Mouse (Mus musculus) forebrain, embryonic 11.5 days (tissue): ENCODE data around the gene Slc31a1. TPM values are rescaled to one million over a fixed set of nuclear protein-coding genes. Genes with fewer than 3 reads are reported as not detected.

Source experiments
- ATAC-seq: fragments of 200-750 bp; cut with Nextera tagmentation; replicated peaks from 2 replicates; pipeline ENCODE4 v1.8.0; 2017; ENCODE audit warnings: moderate TSS enrichment; ENCODE audit not compliant: low FRiP score
- DNase-seq: peaks from one replicate; pipeline ENCODE4 v3.0.0-alpha.2; 2017; ENCODE audit warnings: low spot score
- H3K27ac ChIP-seq: fragments of 300-500 bp; sonication (generic); 2 replicates; pipeline ENCODE4 v1.5.1; 2014; ENCODE audit warnings: low read depth, low read length
- H3K27me3 ChIP-seq: fragments of 300-500 bp; sonication (generic); 2 replicates; pipeline ENCODE4 v1.6.1; 2014; ENCODE audit warnings: mild to moderate bottlenecking, low read length, mixed read lengths; ENCODE audit not compliant: control insufficient read depth, insufficient read depth
- H3K36me3 ChIP-seq: fragments of 300-500 bp; sonication (generic); 2 replicates; pipeline ENCODE4 v1.6.1; 2014; ENCODE audit warnings: mild to moderate bottlenecking, low read length, moderate library complexity, mixed read lengths; ENCODE audit not compliant: control insufficient read depth, insufficient read depth
- H3K4me1 ChIP-seq: fragments of 300-500 bp; sonication (generic); replicated peaks from 2 replicates; pipeline ENCODE4 v1.6.1; 2014; ENCODE audit warnings: low read length, mixed read lengths; ENCODE audit not compliant: control insufficient read depth, insufficient read depth
- H3K4me2 ChIP-seq: fragments of 300-500 bp; sonication (generic); 2 replicates; pipeline ENCODE4 v1.6.1; 2014; ENCODE audit warnings: low read depth, mild to moderate bottlenecking, low read length, moderate library complexity, mixed read lengths; ENCODE audit not compliant: severe bottlenecking
- H3K4me3 ChIP-seq: fragments of 300-500 bp; sonication (generic); 2 replicates; pipeline ENCODE4 v1.5.1; 2014; ENCODE audit warnings: low read depth, low read length
- H3K9ac ChIP-seq: fragments of 300-500 bp; sonication (generic); 2 replicates; pipeline ENCODE4 v1.6.1; 2014; ENCODE audit warnings: low read length
- H3K9me3 ChIP-seq: fragments of 300-500 bp; sonication (generic); 2 replicates; pipeline ENCODE4 v1.6.1; 2016; ENCODE audit warnings: low read length, mixed read lengths; ENCODE audit not compliant: control insufficient read depth
- WGBS: fragments of 180-500 bp; shearing (Covaris S2); extraction: QIAGEN DNeasy Blood & Tissue Kit; methylation state at CpG from one replicate; pipeline ENCODE4 v1.1.7; 2014; 5-methylcytosine and 5-hydroxymethylcytosine counted together
- polyA plus RNA-seq: library from polyadenylated mRNA; unstranded; fragments of >200 nt; fragmentation: Nextera tagmentation; extraction: Ambion mirVana; gene quantifications from 2 replicates; pipeline ENCODE4 v1.2.1, GENCODE M21; 2014

Gene Slc31a1
- polyA plus RNA-seq, 1 experiment from 2014 or later: 49.9 TPM

DNA sequence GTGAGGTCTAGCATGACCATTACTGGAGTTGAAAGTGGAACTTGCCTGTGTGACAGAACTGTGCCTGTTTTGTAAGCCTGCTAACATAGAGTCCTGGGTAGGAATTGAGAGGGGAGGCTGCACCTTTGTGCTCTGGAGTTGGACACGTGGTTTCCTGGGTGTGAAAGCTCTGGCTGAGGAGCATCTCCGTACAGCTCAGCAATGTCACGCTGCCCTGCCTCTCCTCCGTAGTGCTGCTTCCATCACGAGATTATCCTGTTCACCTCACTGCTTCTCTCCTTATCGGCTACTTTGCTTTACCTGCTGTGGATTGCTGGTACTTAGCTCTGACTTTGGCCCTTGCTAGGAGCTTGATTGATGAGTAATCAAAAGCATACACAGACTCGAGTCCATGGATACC, 23.2 kb downstream of the Slc31a1 start:
- Histone ChIP-seq H3K4me3 (no peak overlapping the region), H3K27ac (no peak overlapping the region), H3K36me3 (no peaks in the 10 kb centered on the region; the same call in 1 of the 2 replicates), H3K27me3 (no peaks in the 10 kb centered on the region), H3K9me3 (no peaks in the 10 kb centered on the region), H3K4me1 (no peaks in the 10 kb centered on the region; the same call in 1 of the 2 replicates), H3K4me2 (no peak overlapping the region), H3K9ac (no peak overlapping the region)
- DNase-seq (no peak), ATAC-seq (no peak)
- 88% methylated on average over 7 of the region's 7 CpGs for WGBS

DNA sequence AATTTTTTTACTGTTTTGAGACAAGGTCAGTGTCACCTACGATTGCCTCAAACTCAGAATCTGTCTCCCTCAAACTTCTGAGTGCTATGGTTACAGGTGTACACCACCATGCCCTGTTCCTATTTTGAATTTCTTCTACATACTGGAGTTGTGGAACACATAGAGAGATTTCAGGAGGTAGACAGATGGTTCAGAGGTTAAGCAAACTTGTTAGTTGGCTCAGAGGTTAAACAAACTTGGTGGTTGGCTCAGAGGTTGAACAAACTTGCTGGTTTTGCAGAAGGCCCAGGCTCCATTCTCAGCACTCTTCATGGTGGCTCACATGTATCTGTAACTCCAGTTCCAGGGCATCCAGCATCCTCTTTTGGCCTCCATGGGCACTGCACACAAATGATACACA, 23.6 kb downstream of the Slc31a1 start:
- H3K4me1 ChIP-seq: no peaks in the 10 kb centered on the region
- no peak overlapping the region for H3K9ac ChIP-seq
- H3K4me2 ChIP-seq: no peak overlapping the region
- ATAC-seq (no peak), DNase-seq (no peak)
- H3K36me3 ChIP-seq: no peaks in the 10 kb centered on the region; the same call in 1 of the 2 replicates
- no peak overlapping the region for H3K27ac ChIP-seq
- H3K4me3 ChIP-seq: no peak overlapping the region
- no peaks in the 10 kb centered on the region for H3K27me3 ChIP-seq
- WGBS: 89% methylated on average over 1 of the region's 1 CpGs
- no peaks in the 10 kb centered on the region for H3K9me3 ChIP-seq

DNA sequence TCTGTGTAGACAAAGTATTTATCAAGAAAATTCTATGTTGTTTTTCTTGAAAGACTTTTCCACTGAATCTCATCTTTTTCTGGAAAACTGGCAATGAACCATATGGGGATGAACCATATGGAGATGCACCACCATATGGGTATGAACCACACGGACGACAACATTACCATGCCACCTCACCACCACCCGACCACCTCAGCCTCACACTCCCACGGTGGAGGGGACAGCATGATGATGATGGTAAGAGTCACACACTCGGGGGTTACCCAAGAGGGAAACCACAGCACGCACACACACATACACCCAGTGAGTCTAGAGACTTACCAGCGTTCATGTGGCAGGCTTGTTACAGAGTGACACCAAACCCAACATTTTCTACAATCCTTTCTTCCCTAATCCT, 24.9 kb downstream of the Slc31a1 start:
- Histone ChIP-seq H3K9me3 (no peaks in the 10 kb centered on the region), H3K27me3 (no peaks in the 10 kb centered on the region), H3K9ac (no peak overlapping the region), H3K27ac (no peak overlapping the region), H3K36me3 (no peaks in the 10 kb centered on the region; the same call in 1 of the 2 replicates), H3K4me2 (no peak overlapping the region), H3K4me3 (no peak overlapping the region), H3K4me1 (no peaks in the 10 kb centered on the region)
- ATAC-seq (no peak), DNase-seq (no peak)
- WGBS: 92% methylated on average over 7 of the region's 7 CpGs

DNA sequence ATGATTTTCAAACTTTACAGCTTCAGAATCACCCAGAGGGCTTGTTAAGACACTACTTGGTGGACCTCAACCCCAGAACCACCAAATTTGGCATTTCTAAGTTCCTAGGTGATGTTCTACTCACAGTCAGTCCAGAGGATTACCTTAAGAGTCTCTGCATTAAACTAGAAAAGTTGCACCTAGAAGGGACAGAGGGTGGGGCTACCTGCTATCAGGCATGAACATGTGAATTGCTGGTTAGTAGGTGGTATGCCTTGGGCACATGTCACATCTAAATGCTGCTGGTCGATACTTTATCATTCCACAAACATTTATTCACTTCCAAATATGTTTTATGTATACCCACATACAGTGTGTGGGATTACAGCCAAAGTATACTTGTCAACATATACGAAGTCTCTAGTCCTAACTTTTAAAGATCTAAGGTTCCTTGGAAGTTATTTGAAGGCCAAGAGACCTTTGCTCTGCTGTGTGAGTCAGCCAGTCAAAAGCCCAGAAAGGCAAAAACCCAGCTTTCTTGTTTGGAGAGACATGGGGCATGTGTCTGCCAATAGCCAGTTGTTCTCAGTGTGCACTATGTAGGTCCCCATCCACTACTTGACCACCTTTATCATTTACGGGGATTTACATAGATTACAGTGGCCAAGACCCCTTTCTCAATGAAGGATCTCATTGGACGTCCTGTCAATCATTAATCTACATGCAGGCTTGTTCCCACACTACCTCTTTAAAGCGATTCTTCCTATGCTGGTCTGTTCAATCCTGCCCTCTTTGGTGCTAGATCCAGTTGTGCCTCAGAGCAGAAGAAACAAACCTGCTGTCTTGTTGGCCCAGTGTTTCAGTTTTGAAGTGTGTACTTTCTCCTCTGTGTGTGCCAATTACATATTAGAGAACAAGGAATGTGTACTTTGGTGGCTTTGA, 29.3 kb downstream of the Slc31a1 start:
- Histone ChIP-seq H3K4me1 (no peaks in the 10 kb centered on the region), H3K9me3 (no peaks in the 10 kb centered on the region), H3K27ac (no peak overlapping the region), H3K27me3 (no peaks in the 10 kb centered on the region), H3K36me3 (no peaks in the 10 kb centered on the region; the same call in 1 of the 2 replicates), H3K4me3 (no peak overlapping the region), H3K4me2 (no peak overlapping the region), H3K9ac (no peak overlapping the region)
- ATAC-seq: no peak
- 94% methylated on average over 5 of the region's 5 CpGs for WGBS
- DNase-seq: no peak

- no peaks in the 10 kb centered on the region for H3K4me1 ChIP-seq
- no peaks in the 10 kb centered on the region for H3K27me3 ChIP-seq
- WGBS: 89% methylated on average over 7 of the region's 7 CpGs
Measured at GRCm38 (mm10) chr4:62391892-62392291, 31.4 kb downstream of the Slc31a1 start.

DNA sequence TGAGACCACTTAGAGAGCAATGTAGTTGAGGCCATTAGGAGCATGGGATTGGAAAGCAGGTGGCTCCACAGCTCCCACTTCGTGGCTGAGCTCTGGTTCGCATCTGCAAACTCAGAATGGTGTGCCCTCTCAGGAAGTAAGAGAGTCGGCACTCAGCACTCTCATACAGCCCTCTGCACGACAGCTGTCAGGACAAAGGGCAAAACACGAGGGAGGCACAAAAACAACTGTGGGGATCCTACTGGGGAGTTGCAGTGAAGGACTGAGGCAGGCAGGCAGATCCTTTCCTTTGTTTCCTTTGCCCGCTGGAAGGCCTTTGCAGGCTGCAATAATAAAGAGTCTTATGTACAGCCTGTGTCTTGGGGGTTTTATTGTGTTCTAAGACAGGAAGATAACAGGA, 32.9 kb downstream of the Slc31a1 start:
- H3K9me3 ChIP-seq: no peaks in the 10 kb centered on the region
- H3K36me3 ChIP-seq: peaks cover 2% of the 10 kb centered on the region; the same call in 1 of the 2 replicates
- H3K4me3 ChIP-seq: no peak overlapping the region
- no peak overlapping the region for H3K9ac ChIP-seq
- no peak overlapping the region for H3K4me2 ChIP-seq
- H3K27me3 ChIP-seq: no peaks in the 10 kb centered on the region
- WGBS: 44% methylated on average over 6 of the region's 6 CpGs
- peak; percentile 56; the same call in 1 of the 2 replicates for ATAC-seq
- peak overlapping the region; percentile 46; the same call in 1 of the 2 replicates for H3K27ac ChIP-seq
- no peaks in the 10 kb centered on the region for H3K4me1 ChIP-seq
- DNase-seq: peak; percentile 51

More at GRCm38 (mm10) chr4:62391892-62392291, 31.4 kb downstream of the Slc31a1 start:
- Histone ChIP-seq H3K4me3 (no peak overlapping the region), H3K9ac (no peak overlapping the region), H3K9me3 (no peaks in the 10 kb centered on the region), H3K4me2 (no peak overlapping the region), H3K27ac (no peak overlapping the region), H3K36me3 (no peaks in the 10 kb centered on the region; the same call in 1 of the 2 replicates)
- DNase-seq: no peak
- ATAC-seq: no peak

- H3K4me1 ChIP-seq: no peaks in the 10 kb centered on the region
- no peaks in the 10 kb centered on the region for H3K27me3 ChIP-seq
- H3K4me3 ChIP-seq: no peak overlapping the region
- no peak for ATAC-seq
- peaks cover 12% of the 10 kb centered on the region; the same call in 1 of the 2 replicates for H3K36me3 ChIP-seq
- H3K4me2 ChIP-seq: no peak overlapping the region
- no peak overlapping the region for H3K27ac ChIP-seq
- no peaks in the 10 kb centered on the region for H3K9me3 ChIP-seq
- no peak overlapping the region for H3K9ac ChIP-seq
- DNase-seq: no peak
- WGBS: 97% methylated on average over 1 of the region's 1 CpGs
Measured at GRCm38 (mm10) chr4:62395806-62396205, 35.3 kb downstream of the Slc31a1 start.

- WGBS: 89% methylated on average over 4 of the region's 4 CpGs
- Histone ChIP-seq H3K36me3 (peaks cover 12% of the 10 kb centered on the region; the same call in 1 of the 2 replicates), H3K27me3 (no peaks in the 10 kb centered on the region)
Measured at GRCm38 (mm10) chr4:62397616-62398365, 37.3 kb downstream of the Slc31a1 start.

More at GRCm38 (mm10) chr4:62397616-62398365, 37.3 kb downstream of the Slc31a1 start:
- Histone ChIP-seq H3K9me3 (no peaks in the 10 kb centered on the region), H3K4me1 (no peaks in the 10 kb centered on the region), H3K4me2 (no peak overlapping the region), H3K27ac (no peak overlapping the region), H3K9ac (no peak overlapping the region), H3K4me3 (no peak overlapping the region)
- ATAC-seq: no peak
- no peak for DNase-seq
